Mouse (Mus musculus) embryonic fibroblast, embryonic 13.5 days (primary cell): ENCODE measurements around the gene Lim2.

Experiments
- CTCF ChIP-seq: IDR thresholded peaks from 2 replicates; pipeline ENCODE4 v1.5.1; 2011; ENCODE audit warnings: mild to moderate bottlenecking, control low read depth, low read length, moderate library complexity, borderline replicate concordance; ENCODE audit not compliant: insufficient read depth
- POLR2A ChIP-seq: IDR thresholded peaks from 2 replicates; pipeline ENCODE4 v1.6.1; 2011; ENCODE audit warnings: low read depth, mild to moderate bottlenecking, control low read depth, low read length, moderate library complexity

GRCm38 (mm10) chr7:43470373-43470772 lies 42.9 kb downstream of the Lim2 start:
- TF ChIP-seq CTCF: no peak
- TF ChIP-seq POLR2A: no peak
